Mouse (Mus musculus) kidney, embryonic 14.5 days (tissue): ENCODE measurements around the gene Zmiz1. TPM values are rescaled to one million over a fixed set of nuclear protein-coding genes. Genes with fewer than 3 reads are reported as not detected.

Experiments used
- ATAC-seq: fragments of 200-750 bp; cut with Nextera tagmentation; 2 replicates; pipeline ENCODE4 v1.8.0; 2017; ENCODE audit warnings: moderate number of reproducible peaks, mild to moderate bottlenecking, moderate TSS enrichment, moderate library complexity; ENCODE audit not compliant: low FRiP score, low TSS enrichment
- H3K27ac ChIP-seq: fragments of 300-500 bp; sonication (generic); 2 replicates; pipeline ENCODE4 v1.5.1; 2014; ENCODE audit warnings: low read depth, mild to moderate bottlenecking, low read length, moderate library complexity, mixed read lengths
- H3K27me3 ChIP-seq: fragments of 300-500 bp; sonication (generic); 2 replicates; pipeline ENCODE4 v1.6.1; 2014; ENCODE audit warnings: mild to moderate bottlenecking, low read length; ENCODE audit not compliant: control insufficient read depth, insufficient read depth
- H3K36me3 ChIP-seq: fragments of 300-500 bp; sonication (generic); 2 replicates; pipeline ENCODE4 v1.6.1; 2014; ENCODE audit warnings: low read length, mixed read lengths; ENCODE audit not compliant: control insufficient read depth, insufficient read depth
- H3K4me1 ChIP-seq: fragments of 300-500 bp; sonication (generic); 2 replicates; pipeline ENCODE4 v1.6.1; 2014; ENCODE audit warnings: low read length, mixed read lengths; ENCODE audit not compliant: control insufficient read depth, insufficient read depth
- H3K4me2 ChIP-seq: fragments of 300-500 bp; sonication (generic); replicated peaks from 2 replicates; pipeline ENCODE4 v1.6.1; 2014; ENCODE audit warnings: low read depth, mild to moderate bottlenecking, low read length
- H3K4me3 ChIP-seq: fragments of 300-500 bp; sonication (generic); 2 replicates; pipeline ENCODE4 v1.5.1; 2014; ENCODE audit warnings: mild to moderate bottlenecking, low read length
- H3K9ac ChIP-seq: fragments of 300-500 bp; sonication (generic); 2 replicates; pipeline ENCODE4 v1.6.1; 2014; ENCODE audit warnings: low read depth, mild to moderate bottlenecking, low read length, moderate library complexity
- H3K9me3 ChIP-seq: fragments of 300-500 bp; sonication (generic); 2 replicates; pipeline ENCODE4 v1.6.1; 2016; ENCODE audit warnings: low read length; ENCODE audit not compliant: control insufficient read depth
- WGBS: fragments of 180-500 bp; shearing (Covaris S2); extraction: QIAGEN DNeasy Blood & Tissue Kit; methylation state at CpG from one replicate; pipeline ENCODE4 v1.1.7; 2014; 5-methylcytosine and 5-hydroxymethylcytosine counted together
- polyA plus RNA-seq: library from polyadenylated mRNA; unstranded; fragments of >200 nt; fragmentation: Nextera tagmentation; extraction: Ambion mirVana; gene quantifications from 2 replicates; pipeline ENCODE4 v1.2.1, GENCODE M21; 2014

Zmiz1 gene
- polyA plus RNA-seq, 1 experiment from 2014 or later = 57.3 TPM

GRCm38 (mm10) chr14:25492567-25493279 lies 33.7 kb downstream of the Zmiz1 start:
- no peak for ATAC-seq
- Histone ChIP-seq H3K4me1 (peaks cover 87% of the 10 kb centered on the region), H3K36me3 (no peaks in the 10 kb centered on the region), H3K9ac (no peak overlapping the region), H3K9me3 (no peaks in the 10 kb centered on the region), H3K4me3 (no peak overlapping the region), H3K27ac (no peak overlapping the region), H3K4me2 (no peak overlapping the region), H3K27me3 (no peaks in the 10 kb centered on the region)
- WGBS = 74% methylated on average over 11 of the region's 11 CpGs

- Histone ChIP-seq H3K27ac (no peak overlapping the region), H3K27me3 (no peaks in the 10 kb centered on the region)
Measured at GRCm38 (mm10) chr14:25493301-25494241, 34.6 kb downstream of the Zmiz1 start.

GRCm38 (mm10) chr14:25494778-25495177 lies 35.8 kb downstream of the Zmiz1 start:
- Histone ChIP-seq H3K4me2 (no peak overlapping the region), H3K4me1 (peaks cover 89% of the 10 kb centered on the region), H3K9ac (no peak overlapping the region), H3K27ac (no peak overlapping the region), H3K9me3 (no peaks in the 10 kb centered on the region), H3K4me3 (no peak overlapping the region), H3K36me3 (no peaks in the 10 kb centered on the region), H3K27me3 (no peaks in the 10 kb centered on the region)
- 67% methylated on average over 3 of the region's 3 CpGs for WGBS
- ATAC-seq = no peak

More at GRCm38 (mm10) chr14:25493301-25494241, 34.6 kb downstream of the Zmiz1 start:
- H3K4me3 ChIP-seq = no peak overlapping the region
- no peaks in the 10 kb centered on the region for H3K9me3 ChIP-seq
- H3K4me2 ChIP-seq = no peak overlapping the region
- WGBS = 53% methylated on average over 22 of the region's 22 CpGs
- H3K9ac ChIP-seq = no peak overlapping the region; the same call in 1 of the 2 replicates
- peaks cover 89% of the 10 kb centered on the region for H3K4me1 ChIP-seq
- no peaks in the 10 kb centered on the region for H3K36me3 ChIP-seq
- ATAC-seq = no peak

- Histone ChIP-seq H3K4me3 (no peak overlapping the region), H3K4me2 (no peak overlapping the region), H3K36me3 (no peaks in the 10 kb centered on the region), H3K9me3 (no peaks in the 10 kb centered on the region), H3K9ac (no peak overlapping the region), H3K27ac (no peak overlapping the region), H3K27me3 (no peaks in the 10 kb centered on the region), H3K4me1 (peaks cover 86% of the 10 kb centered on the region)
- 48% methylated on average over 2 of the region's 2 CpGs for WGBS
- ATAC-seq = no peak
Measured at GRCm38 (mm10) chr14:25496116-25496515, 37.1 kb downstream of the Zmiz1 start.

GRCm38 (mm10) chr14:25496989-25497388 lies 38.0 kb downstream of the Zmiz1 start:
- H3K27me3 ChIP-seq = no peaks in the 10 kb centered on the region
- 31% methylated on average over 3 of the region's 3 CpGs for WGBS
- no peaks in the 10 kb centered on the region for H3K9me3 ChIP-seq
- peak overlapping the region; percentile 56; the same call in 1 of the 2 replicates for H3K27ac ChIP-seq
- no peaks in the 10 kb centered on the region for H3K36me3 ChIP-seq
- no peak overlapping the region for H3K9ac ChIP-seq
- no peak overlapping the region for H3K4me2 ChIP-seq
- H3K4me3 ChIP-seq = no peak overlapping the region
- peaks cover 85% of the 10 kb centered on the region for H3K4me1 ChIP-seq
- no peak for ATAC-seq

GRCm38 (mm10) chr14:25497596-25497995 lies 38.6 kb downstream of the Zmiz1 start:
- peak; percentile 87 for ATAC-seq
- Histone ChIP-seq H3K4me2 (no peak overlapping the region), H3K36me3 (no peaks in the 10 kb centered on the region; the same call in 1 of the 2 replicates), H3K4me3 (no peak overlapping the region), H3K9ac (no peak overlapping the region), H3K9me3 (no peaks in the 10 kb centered on the region), H3K4me1 (peaks cover 79% of the 10 kb centered on the region), H3K27ac (0 out of 2 replicates have a peak overlapping the region, but pooled peaks have one; percentile 56), H3K27me3 (no peaks in the 10 kb centered on the region)
- 20% methylated on average over 8 of the region's 8 CpGs for WGBS

- Histone ChIP-seq H3K9me3 (no peaks in the 10 kb centered on the region), H3K27ac (0 out of 2 replicates have a peak overlapping the region, but pooled peaks have one; percentile 42), H3K4me2 (no peak overlapping the region), H3K36me3 (peaks cover 6% of the 10 kb centered on the region), H3K4me1 (peaks cover 71% of the 10 kb centered on the region), H3K4me3 (no peak overlapping the region), H3K9ac (no peak overlapping the region), H3K27me3 (no peaks in the 10 kb centered on the region)
- no peak for ATAC-seq
- WGBS = 20% methylated on average over 7 of the region's 7 CpGs
Measured at GRCm38 (mm10) chr14:25498367-25498766, 39.4 kb downstream of the Zmiz1 start.

GRCm38 (mm10) chr14:25499526-25499925 lies 40.5 kb downstream of the Zmiz1 start:
- no peak overlapping the region for H3K4me3 ChIP-seq
- no peaks in the 10 kb centered on the region for H3K9me3 ChIP-seq
- no peaks in the 10 kb centered on the region for H3K27me3 ChIP-seq
- H3K4me2 ChIP-seq = no peak overlapping the region
- H3K36me3 ChIP-seq = peaks cover 16% of the 10 kb centered on the region
- H3K27ac ChIP-seq = no peak overlapping the region
- WGBS = 51% methylated on average over 3 of the region's 3 CpGs
- no peak for ATAC-seq
- peaks cover 60% of the 10 kb centered on the region for H3K4me1 ChIP-seq
- H3K9ac ChIP-seq = no peak overlapping the region
